Comparison of ENCODE assay signal across 7 mouse cellular contexts in genomic region chr17:57248771-57249170, GRCm38 (mm10). TPM values are rescaled to one million over a fixed set of nuclear protein-coding genes. Genes with fewer than 3 reads are reported as not detected.
DNase-seq lines count a peak whose midpoint lies in the region; ATAC-seq and TF ChIP-seq lines count a peak whose summit lies in the region.

No protein-coding gene starts in this region.

- H3K9me3 ChIP-seq in embryonic facial prominence, embryonic 14.5 days (ENCODE audit: control insufficient read depth, low read length) = no peaks in the 10 kb centered on the region
- no peaks in the 10 kb centered on the region for H3K9me3 ChIP-seq in hindbrain, embryonic 16.5 days (ENCODE audit: control insufficient read depth, low read length)
- no peaks in the 10 kb centered on the region for H3K9me3 ChIP-seq in lung, postnatal 0 days (ENCODE audit: low read length)

- H3K4me1 ChIP-seq in spleen, adult 2 months (ENCODE audit: control insufficient read depth, insufficient read depth, insufficient read length) = peaks cover 11% of the 10 kb centered on the region; the same call in 1 of the 2 replicates
- H3K4me1 ChIP-seq in embryonic facial prominence, embryonic 14.5 days (ENCODE audit: control insufficient read depth, insufficient read depth, low read length) = peaks cover 11% of the 10 kb centered on the region
- H3K4me1 ChIP-seq in hindbrain, embryonic 16.5 days (ENCODE audit: control insufficient read depth, insufficient read depth, low read depth, low read length) = peaks cover 29% of the 10 kb centered on the region
- H3K4me1 ChIP-seq in lung, postnatal 0 days (ENCODE audit: insufficient read depth, low read depth, low read length) = 0 out of 2 replicates have a peak, but pooled peaks cover 11% of the 10 kb centered on the region

- no peak for DNase-seq in spleen, adult 2 months (ENCODE audit: low read depth in 1 of 2, low spot score in 2 of 2)
- DNase-seq in spleen, postnatal 36 days (ENCODE audit: low spot score in 2 of 2) = no peak
- no peak for DNase-seq in embryonic facial prominence, embryonic 14.5 days (ENCODE audit: low spot score)
- DNase-seq in lung, postnatal 0 days (ENCODE audit: low spot score) = no peak
- peak; percentile 45 for DNase-seq in thymus, postnatal 4 days
- no peak for DNase-seq in right cerebral cortex, postnatal 14 days

- no peak for ATAC-seq in embryonic facial prominence, embryonic 14.5 days (ENCODE audit: low read depth)
- ATAC-seq in hindbrain, embryonic 16.5 days = no peak
- no peak for ATAC-seq in lung, postnatal 0 days

- TF ChIP-seq CTCF in spleen, adult 2 months (IDR thresholded peaks at IDR 0.05; ENCODE audit: extremely low read depth, insufficient read depth, insufficient read length, insufficient replicate concordance) = no peak
- TF ChIP-seq CTCF in lung, postnatal 0 days (IDR thresholded peaks at IDR 0.05) = no peak

- peak overlapping the region; percentile 78 for H3K27ac ChIP-seq in spleen, adult 2 months (ENCODE audit: insufficient read depth, low read length)
- peak overlapping the region; percentile 88 for H3K27ac ChIP-seq in embryonic facial prominence, embryonic 14.5 days (replicated peaks; ENCODE audit: low read depth, low read length)
- H3K27ac ChIP-seq in hindbrain, embryonic 16.5 days (ENCODE audit: low read depth, low read length) = peak overlapping the region; percentile 84
- H3K27ac ChIP-seq in lung, postnatal 0 days (ENCODE audit: low read length) = peak overlapping the region; percentile 88

- H3K4me3 ChIP-seq in spleen, adult 2 months (ENCODE audit: extremely low read depth, insufficient read depth, insufficient read length) = peak overlapping the region; percentile 65; the same call in 1 of the 2 replicates
- peak overlapping the region; percentile 64 for H3K4me3 ChIP-seq in embryonic facial prominence, embryonic 14.5 days (ENCODE audit: low read depth, low read length)
- H3K4me3 ChIP-seq in hindbrain, embryonic 16.5 days (ENCODE audit: low read length) = peak overlapping the region; percentile 63
- peak overlapping the region; percentile 80 for H3K4me3 ChIP-seq in lung, postnatal 0 days (ENCODE audit: low read depth, low read length)

- H3K36me3 ChIP-seq in spleen, adult 2 months (ENCODE audit: control insufficient read depth, insufficient read depth, low read length) = no peaks in the 10 kb centered on the region
- H3K36me3 ChIP-seq in embryonic facial prominence, embryonic 14.5 days (ENCODE audit: control insufficient read depth, insufficient read depth, low read length) = peaks cover 6% of the 10 kb centered on the region; the same call in 1 of the 2 replicates
- H3K36me3 ChIP-seq in hindbrain, embryonic 16.5 days (ENCODE audit: control insufficient read depth, insufficient read depth, low read length) = no peaks in the 10 kb centered on the region
- no peaks in the 10 kb centered on the region for H3K36me3 ChIP-seq in lung, postnatal 0 days (ENCODE audit: insufficient read depth, low read length)

- no peak for TF ChIP-seq EP300 in lung, postnatal 0 days (IDR thresholded peaks at IDR 0.05)

- 10% methylated on average over 13 of the region's 13 CpGs for WGBS in spleen, adult 2 months
- WGBS in embryonic facial prominence, embryonic 14.5 days = 7% methylated on average over 13 of the region's 13 CpGs
- WGBS in hindbrain, embryonic 16.5 days = 9% methylated on average over 13 of the region's 13 CpGs
- 7% methylated on average over 13 of the region's 13 CpGs for WGBS in lung, postnatal 0 days

- no peak for TF ChIP-seq POLR2A in spleen, adult 2 months (IDR thresholded peaks at IDR 0.05; ENCODE audit: low read depth, low read length)

- peak overlapping the region; percentile 76 for H3K4me2 ChIP-seq in embryonic facial prominence, embryonic 14.5 days (ENCODE audit: low read depth, low read length)
- H3K4me2 ChIP-seq in hindbrain, embryonic 16.5 days (ENCODE audit: low read length) = peak overlapping the region; percentile 93
- peak overlapping the region; percentile 90 for H3K4me2 ChIP-seq in lung, postnatal 0 days (replicated peaks; ENCODE audit: low read depth, low read length)

- peak overlapping the region; percentile 45 for H3K9ac ChIP-seq in embryonic facial prominence, embryonic 14.5 days (ENCODE audit: low read depth, low read length)
- H3K9ac ChIP-seq in hindbrain, embryonic 16.5 days (ENCODE audit: low read depth, low read length) = peak overlapping the region; percentile 64
- H3K9ac ChIP-seq in lung, postnatal 0 days (replicated peaks; ENCODE audit: low read depth) = 0 out of 2 replicates have a peak overlapping the region, but pooled peaks have one; percentile 3

- no peaks in the 10 kb centered on the region for H3K27me3 ChIP-seq in spleen, adult 2 months (ENCODE audit: control insufficient read depth, insufficient read depth, low read length)
- H3K27me3 ChIP-seq in embryonic facial prominence, embryonic 14.5 days (replicated peaks; ENCODE audit: control insufficient read depth, insufficient read depth, low read length) = no peaks in the 10 kb centered on the region
- H3K27me3 ChIP-seq in hindbrain, embryonic 16.5 days (replicated peaks; ENCODE audit: control insufficient read depth, insufficient read depth, low read length) = 0 out of 2 replicates have a peak, but pooled peaks cover 2% of the 10 kb centered on the region
- no peaks in the 10 kb centered on the region for H3K27me3 ChIP-seq in lung, postnatal 0 days (replicated peaks; ENCODE audit: insufficient read depth, low read length)

RNA-seq across cellular contexts. Expression of gene Trip10, which starts 0.5 kb away (rescaled TPM):
- polyA plus RNA-seq in spleen, adult 2 months (2012; rRNA removed) = 9.8 and 10.5 TPM in 2 replicates
- polyA plus RNA-seq in embryonic facial prominence, embryonic 14.5 days (2014; fragmentation: Nextera tagmentation; extraction: Ambion mirVana) = 32.3 and 36.0 TPM in 2 replicates
- polyA plus RNA-seq in hindbrain, embryonic 16.5 days (2015; fragmentation: Nextera tagmentation; extraction: Ambion mirVana) = 10.1 and 11.6 TPM in 2 replicates
- polyA plus RNA-seq in lung, postnatal 0 days (2015; fragmentation: Nextera tagmentation; extraction: Ambion mirVana) = 46.4 and 58.9 TPM in 2 replicates

RNA-seq across cellular contexts. Expression of gene Gpr108, which starts 0.5 kb away (rescaled TPM):
- polyA plus RNA-seq in spleen, adult 2 months (2012; rRNA removed) = 38.5 and 39.0 TPM in 2 replicates
- 36.9 and 37.1 TPM in 2 replicates for polyA plus RNA-seq in embryonic facial prominence, embryonic 14.5 days (2014; fragmentation: Nextera tagmentation; extraction: Ambion mirVana)
- 22.8 and 24.2 TPM in 2 replicates for polyA plus RNA-seq in hindbrain, embryonic 16.5 days (2015; fragmentation: Nextera tagmentation; extraction: Ambion mirVana)
- polyA plus RNA-seq in lung, postnatal 0 days (2015; fragmentation: Nextera tagmentation; extraction: Ambion mirVana) = 48.4 and 48.8 TPM in 2 replicates

RNA-seq across cellular contexts. Expression of gene C3, which starts 20.8 kb away (rescaled TPM):
- polyA plus RNA-seq in spleen, adult 2 months (2012; rRNA removed) = 160 and 170 TPM in 2 replicates
- polyA plus RNA-seq in embryonic facial prominence, embryonic 14.5 days (2014; fragmentation: Nextera tagmentation; extraction: Ambion mirVana) = 2.0 and 4.6 TPM in 2 replicates
- polyA plus RNA-seq in hindbrain, embryonic 16.5 days (2015; fragmentation: Nextera tagmentation; extraction: Ambion mirVana) = 2.1 TPM in 2 replicates
- 50.2 and 55.0 TPM in 2 replicates for polyA plus RNA-seq in lung, postnatal 0 days (2015; fragmentation: Nextera tagmentation; extraction: Ambion mirVana)

RNA-seq across cellular contexts. Expression of gene Vav1, which starts 30.1 kb away (rescaled TPM):
- polyA plus RNA-seq in spleen, adult 2 months (2012; rRNA removed) = 51.6 and 53.3 TPM in 2 replicates
- 4.0 and 4.8 TPM in 2 replicates for polyA plus RNA-seq in embryonic facial prominence, embryonic 14.5 days (2014; fragmentation: Nextera tagmentation; extraction: Ambion mirVana)
- 1.4 and 1.7 TPM in 2 replicates for polyA plus RNA-seq in hindbrain, embryonic 16.5 days (2015; fragmentation: Nextera tagmentation; extraction: Ambion mirVana)
- polyA plus RNA-seq in lung, postnatal 0 days (2015; fragmentation: Nextera tagmentation; extraction: Ambion mirVana) = 4.8 and 5.4 TPM in 2 replicates

RNA-seq across cellular contexts. Expression of gene Tnfsf14, which starts 54.8 kb away (rescaled TPM):
- polyA plus RNA-seq in spleen, adult 2 months (2012; rRNA removed) = 6.1 and 7.9 TPM in 2 replicates
- 0.08 TPM in 1 of 2 replicates, not detected in the other for polyA plus RNA-seq in embryonic facial prominence, embryonic 14.5 days (2014; fragmentation: Nextera tagmentation; extraction: Ambion mirVana)
- not detected in 2 replicates for polyA plus RNA-seq in hindbrain, embryonic 16.5 days (2015; fragmentation: Nextera tagmentation; extraction: Ambion mirVana)
- polyA plus RNA-seq in lung, postnatal 0 days (2015; fragmentation: Nextera tagmentation; extraction: Ambion mirVana) = 0.50 and 0.73 TPM in 2 replicates

Comparison
In these comparisons a context has a peak if more than half of its experiments do, and no peak if none do; other contexts are left out.
1. H3K9ac ChIP-seq: peak in every context shown above with its lines; median percentile 64 in hindbrain, embryonic 16.5 days; 45 in embryonic facial prominence, embryonic 14.5 days; 3 in lung, postnatal 0 days.